Mouse (Mus musculus) large intestine, adult 2 months (tissue): Measurements from ENCODE around the gene Ubp1. TPM values are rescaled to one million over a fixed set of nuclear protein-coding genes. Genes with fewer than 3 reads are reported as not detected.

Experiments
- DNase-seq: peaks from one replicate; pipeline ENCODE4 v3.0.0-alpha.2; 2012; ENCODE audit warnings: low read depth, low spot score
- WGBS: fragments of 180-500 bp; shearing (Covaris S2); methylation state at CpG from one replicate; pipeline ENCODE4 v1.1.7; 2018; 5-methylcytosine and 5-hydroxymethylcytosine counted together
- polyA plus RNA-seq: library from polyadenylated mRNA; depleted of rRNA; stranded (reverse); fragments of >200 nt; gene quantifications from 2 replicates; pipeline ENCODE4 v1.2.3, GENCODE M21; 2012

Ubp1 gene
- polyA plus RNA-seq, 1 experiment = 41.6 TPM

DNA sequence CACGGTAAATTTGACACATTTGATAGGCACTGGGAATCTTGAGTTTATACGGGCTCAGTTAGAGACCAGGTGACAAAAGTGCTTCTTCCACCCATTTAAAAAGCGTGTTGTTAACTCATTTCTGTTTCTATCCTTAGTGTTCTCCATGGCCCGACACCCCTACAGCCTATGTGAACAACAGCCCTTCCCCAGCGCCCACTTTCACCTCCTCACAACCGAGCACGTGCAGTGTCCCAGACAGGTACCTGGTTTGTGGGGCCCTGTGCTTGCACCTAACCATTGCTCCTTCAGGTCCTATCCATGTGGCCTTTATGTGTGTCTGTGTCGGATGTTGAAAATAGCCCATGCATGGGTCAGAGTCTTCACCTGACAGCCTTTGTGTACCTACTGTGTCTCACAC lies 33.7 kb downstream of the Ubp1 start:
- 94% methylated on average over 8 of the region's 8 CpGs for WGBS
- no peak for DNase-seq

DNA sequence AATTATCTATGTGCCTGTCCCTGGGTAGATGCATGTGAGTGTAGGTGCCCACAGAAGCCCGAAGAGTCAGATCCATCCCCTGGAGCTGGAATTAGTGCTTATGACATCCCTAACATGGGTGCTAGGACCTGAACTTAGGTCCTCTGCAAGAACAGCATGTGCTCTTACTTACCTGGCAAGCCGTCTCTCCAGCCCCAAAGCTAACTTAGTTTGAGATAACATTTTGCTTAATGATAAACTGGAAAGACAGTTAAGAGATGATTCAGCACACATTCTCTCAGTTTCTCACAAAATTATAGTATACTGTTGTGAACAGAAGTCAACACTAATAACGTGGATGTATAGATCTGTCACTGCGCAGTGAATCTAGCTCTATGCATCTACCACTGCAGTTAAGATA lies 36.1 kb downstream of the Ubp1 start:
- DNase-seq = no peak
- 89% methylated on average over 4 of the region's 4 CpGs for WGBS

DNA sequence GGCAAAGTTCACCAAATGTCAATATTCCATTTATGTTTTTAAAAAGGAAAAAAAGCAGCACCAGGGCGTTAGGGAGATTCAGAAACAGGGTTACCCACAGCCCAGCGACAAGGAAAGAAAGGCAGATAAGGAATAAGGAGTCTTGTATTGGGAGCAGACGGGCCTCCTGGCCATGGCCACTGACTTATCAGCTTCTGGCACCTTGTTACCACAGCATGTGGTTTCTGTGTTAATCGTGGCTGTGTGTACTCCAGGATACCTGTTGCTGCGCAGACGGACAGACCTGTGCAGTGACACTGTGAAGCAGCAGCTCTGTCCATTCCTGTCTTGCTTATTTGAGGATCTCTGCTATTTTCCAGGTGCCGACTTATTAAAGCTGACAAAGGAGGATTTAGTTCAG lies 38.2 kb downstream of the Ubp1 start:
- WGBS = 76% methylated on average over 7 of the region's 7 CpGs
- no peak for DNase-seq

DNA sequence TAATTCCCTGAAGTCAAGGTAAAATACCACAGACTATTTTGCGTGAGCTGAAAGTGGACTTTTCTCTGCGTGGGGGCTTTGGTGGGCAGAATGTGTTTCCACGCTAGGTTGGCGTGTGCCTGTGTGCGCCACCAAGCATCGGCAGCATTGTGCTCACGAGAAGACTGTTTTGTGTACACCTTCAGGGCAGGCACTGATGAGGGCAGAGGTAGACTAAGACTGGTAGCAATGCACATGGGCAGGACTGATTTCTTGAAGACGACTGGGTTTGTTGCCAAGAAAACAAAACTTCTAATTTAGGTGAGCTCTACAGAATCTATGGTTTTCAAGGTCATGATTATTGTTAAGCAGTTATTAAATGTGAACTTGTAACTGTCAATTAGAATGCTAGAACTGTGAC lies 38.7 kb downstream of the Ubp1 start:
- 94% methylated on average over 8 of the region's 8 CpGs for WGBS
- DNase-seq = no peak

DNA sequence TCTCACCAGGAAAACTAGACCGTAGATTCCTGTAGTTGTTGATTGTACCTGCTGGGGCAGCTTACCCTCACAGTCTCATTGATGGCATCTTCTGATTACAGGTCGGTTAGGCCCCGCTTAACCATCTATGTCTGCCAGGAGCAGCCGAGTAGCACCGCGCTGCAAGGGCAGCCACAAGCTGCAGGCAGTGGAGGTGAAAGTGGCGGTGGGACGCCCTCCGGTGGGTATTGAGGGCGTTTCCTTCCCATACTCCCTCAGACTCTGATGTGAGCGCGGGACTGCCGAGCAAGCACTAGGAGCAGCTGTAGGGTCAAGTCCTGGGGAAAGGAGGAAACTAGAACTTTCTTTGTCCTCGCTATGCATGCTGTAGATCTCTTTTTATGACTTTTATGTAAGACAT lies 39.3 kb downstream of the Ubp1 start:
- no peak for DNase-seq

DNA sequence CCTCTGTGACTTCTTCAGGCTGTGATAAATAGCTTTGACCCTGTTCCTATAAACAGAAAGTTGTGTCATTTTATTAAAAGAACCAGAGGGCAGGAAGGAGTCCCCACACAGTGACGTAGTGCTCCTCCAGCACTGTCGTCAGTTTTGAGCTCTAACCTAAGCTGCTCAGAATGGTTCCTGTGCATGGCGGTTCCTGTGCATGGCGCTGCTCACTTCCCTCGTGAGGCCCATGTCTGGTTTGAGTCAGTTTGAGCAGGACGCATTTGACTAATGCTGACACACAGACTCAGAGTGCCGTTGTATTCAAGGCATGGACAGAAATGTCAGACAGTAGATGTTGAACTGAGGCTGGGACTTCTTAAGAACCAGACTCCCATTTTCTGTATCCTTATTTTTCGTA lies 40.9 kb downstream of the Ubp1 start:
- 81% methylated on average over 8 of the region's 8 CpGs for WGBS
- no peak for DNase-seq

More for the DNA sequence above, 39.3 kb downstream of the Ubp1 start:
- WGBS = 88% methylated on average over 14 of the region's 14 CpGs

DNA sequence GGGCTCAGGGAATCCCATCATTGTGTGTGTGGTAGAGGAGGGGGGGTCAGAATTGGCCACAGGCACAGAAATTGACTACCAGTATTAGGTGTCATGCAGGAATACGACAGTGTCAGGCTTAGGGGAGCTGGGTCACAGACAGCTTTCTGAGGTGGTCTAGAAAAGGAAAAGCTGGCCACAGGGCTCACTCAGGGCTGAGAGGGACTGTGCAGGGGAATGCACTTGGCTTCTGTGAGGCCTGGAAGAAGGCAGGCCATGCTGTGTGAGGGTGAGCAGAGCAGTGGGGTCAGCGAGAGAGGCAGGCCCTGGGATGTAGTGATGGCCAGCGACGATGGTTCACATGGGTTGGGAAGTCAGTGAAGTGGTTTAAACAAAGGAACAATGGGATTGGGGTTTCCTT lies 43.1 kb downstream of the Ubp1 start:
- no peak for DNase-seq

DNA sequence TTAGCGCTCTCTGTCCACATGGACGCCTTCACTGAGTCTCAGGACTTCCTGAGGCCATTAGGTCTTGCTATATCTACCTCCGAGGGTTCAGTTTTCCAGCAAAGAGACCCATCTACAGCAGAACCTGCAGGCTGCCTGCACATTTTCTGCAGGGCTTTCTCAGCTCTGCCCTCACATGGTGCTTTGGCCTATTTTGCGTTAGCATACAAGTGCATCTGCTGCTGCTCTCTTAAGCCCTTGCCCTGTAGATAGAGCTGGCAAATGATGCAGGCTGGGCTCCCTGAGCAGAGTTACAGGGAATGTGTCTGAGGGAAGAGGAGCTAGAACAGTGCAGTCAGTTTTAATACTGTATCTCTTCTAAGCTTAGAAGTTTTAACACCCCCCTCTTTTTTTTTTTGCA lies 44.2 kb downstream of the Ubp1 start:
- no peak for DNase-seq
- 93% methylated on average over 4 of the region's 4 CpGs for WGBS

More for the DNA sequence above, 43.1 kb downstream of the Ubp1 start:
- 89% methylated on average over 4 of the region's 4 CpGs for WGBS

DNA sequence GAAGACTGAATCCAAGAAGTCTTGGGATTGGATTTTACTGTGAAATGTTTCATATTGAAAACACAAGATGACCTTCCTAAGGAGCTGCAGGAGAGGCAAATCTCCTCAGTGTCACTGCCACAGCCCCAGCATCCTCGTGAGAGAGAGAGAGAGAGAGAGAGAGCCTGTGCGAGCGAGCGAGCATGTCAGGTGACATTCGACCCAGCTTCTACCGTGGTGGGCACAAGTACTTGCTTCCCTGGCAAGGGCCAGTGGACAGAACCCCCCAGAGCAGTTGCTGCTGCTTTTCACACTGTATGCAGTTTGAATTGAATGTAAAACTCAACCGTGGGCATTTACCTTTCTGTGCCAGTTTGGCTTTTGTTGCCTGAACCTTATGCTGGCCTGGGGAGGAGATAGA lies 44.7 kb downstream of the Ubp1 start:
- WGBS = 88% methylated on average over 7 of the region's 7 CpGs
- no peak for DNase-seq

DNA sequence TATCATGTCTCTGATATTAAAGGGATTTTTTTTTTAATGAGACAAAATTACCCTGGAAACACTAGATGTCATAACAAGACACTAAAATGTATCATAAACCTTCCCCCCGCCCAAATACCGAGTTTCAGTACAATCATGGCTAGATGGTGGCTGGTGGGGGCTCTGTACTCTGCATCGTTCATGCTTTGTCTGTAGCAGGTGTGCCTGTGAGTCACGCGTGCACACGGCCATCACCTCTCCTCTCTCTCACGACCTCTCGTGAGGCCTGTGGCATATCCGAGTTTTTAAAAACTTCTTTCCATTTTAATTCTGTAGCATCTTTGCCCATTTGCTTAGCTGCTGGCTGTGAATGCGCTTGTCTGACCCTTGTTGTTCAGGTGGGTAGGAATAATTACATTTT lies 45.5 kb downstream of the Ubp1 start:
- no peak for DNase-seq
- WGBS = 86% methylated on average over 10 of the region's 10 CpGs

DNA sequence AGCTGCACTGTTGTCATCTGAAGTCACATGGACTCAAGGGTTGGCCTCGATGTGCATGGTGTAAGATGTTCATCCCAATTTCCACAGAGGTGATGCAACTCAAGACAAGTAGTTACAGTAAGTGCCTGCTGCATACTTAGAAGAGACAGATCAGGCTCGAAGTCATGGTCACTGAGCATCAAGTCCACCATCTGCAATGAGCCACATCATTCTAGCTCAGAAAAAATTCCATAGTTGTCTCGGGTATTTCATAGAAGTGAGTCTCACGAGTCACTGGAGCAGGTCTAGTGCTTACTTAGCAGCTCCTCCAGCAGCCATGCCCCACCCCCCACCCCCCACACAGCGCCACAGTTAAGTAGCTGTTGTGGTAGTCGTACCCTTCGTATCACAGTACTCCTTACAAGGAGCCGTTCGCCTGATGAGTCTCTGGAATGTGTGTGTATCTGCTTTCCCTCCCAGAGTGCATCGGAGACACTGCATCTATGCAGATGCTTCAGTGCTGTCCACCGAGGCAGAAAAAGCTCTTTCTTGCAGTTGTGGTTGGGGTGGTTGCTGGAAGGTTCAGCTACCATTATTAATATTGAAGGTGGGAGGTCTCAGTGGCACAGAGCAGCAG lies 46.6 kb downstream of the Ubp1 start:
- 86% methylated on average over 11 of the region's 11 CpGs for WGBS
- no peak for DNase-seq

DNA sequence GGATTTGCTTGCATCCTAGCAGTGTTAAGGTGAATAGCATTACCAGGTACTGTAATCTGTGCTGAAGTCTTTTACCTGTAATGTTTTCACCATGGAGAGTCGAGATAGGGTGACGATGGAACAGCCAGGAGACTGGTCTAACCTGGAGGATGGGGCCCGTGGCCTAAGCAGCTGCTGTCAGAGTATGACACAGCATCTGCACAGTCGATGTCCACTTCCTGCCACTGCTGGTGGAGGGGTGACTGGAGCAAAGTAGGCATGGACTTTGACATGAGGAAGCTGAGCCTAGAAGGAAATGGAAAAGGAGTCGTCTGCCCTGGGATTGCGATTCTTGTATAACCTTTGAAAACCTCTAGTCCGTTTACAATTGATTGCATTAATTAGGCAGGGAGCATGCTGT lies 47.9 kb downstream of the Ubp1 start:
- 30% methylated on average over 7 of the region's 7 CpGs for WGBS
- DNase-seq = peak; percentile 8

DNA sequence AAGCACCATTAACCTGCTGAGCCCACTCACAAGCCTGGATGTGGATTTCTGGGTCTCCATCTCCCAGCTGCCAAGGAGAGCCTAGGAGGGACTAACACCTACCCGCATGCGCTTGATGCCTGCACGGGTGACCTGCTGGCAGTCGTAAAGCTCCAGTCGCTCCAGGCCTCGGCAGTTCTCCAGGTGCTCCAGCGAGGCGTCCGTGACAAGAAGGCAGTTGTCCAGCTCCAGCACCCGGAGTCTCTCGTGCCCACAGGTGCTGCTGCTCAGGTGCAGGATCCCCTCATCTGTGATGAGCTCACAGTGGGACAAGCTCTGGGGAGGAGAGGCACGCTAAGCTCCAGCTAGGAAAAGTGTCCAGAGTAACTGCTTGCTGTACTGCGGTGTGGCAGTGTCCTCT lies 48.6 kb downstream of the Ubp1 start:
- WGBS = 76% methylated on average over 13 of the region's 13 CpGs
- no peak for DNase-seq

DNA sequence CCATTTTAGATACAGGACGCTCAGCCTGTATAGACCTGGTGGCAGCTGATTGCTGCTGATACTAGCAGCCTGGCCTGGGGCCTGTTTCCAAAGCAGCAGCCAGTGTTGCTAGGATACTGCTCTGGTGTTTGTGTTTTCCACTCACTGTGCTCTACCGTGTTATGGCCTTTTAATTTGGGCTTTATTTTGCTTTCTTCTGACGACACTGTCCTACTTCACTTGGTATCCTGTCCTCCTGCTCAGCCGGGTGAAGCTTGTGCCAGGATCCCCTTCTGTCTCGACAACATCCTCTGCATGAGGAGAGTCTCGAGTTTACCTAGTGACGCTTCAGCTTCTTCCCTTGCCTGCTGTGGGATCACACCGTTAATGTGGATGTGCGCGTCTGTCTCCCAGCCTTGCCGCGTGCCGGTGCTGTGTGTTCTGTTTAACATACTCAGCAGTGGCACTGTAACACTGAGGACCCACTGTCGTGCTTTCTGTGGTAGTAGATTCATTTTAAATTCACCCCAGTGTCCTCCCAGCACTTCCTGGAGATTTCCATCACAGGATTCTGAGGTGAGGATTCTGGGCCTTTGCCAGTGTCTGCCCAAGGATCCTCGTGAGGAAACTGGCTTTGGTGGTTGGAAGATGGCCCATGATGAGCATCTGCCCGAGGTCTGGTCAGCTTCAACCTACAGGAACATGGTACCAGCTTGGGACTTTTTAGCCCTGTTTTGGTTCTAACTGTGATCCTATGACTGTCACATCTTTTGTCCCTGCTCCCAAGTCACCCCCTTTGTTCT lies 50.6 kb downstream of the Ubp1 start:
- no peak for DNase-seq
- WGBS = 52% methylated on average over 16 of the region's 16 CpGs

DNA sequence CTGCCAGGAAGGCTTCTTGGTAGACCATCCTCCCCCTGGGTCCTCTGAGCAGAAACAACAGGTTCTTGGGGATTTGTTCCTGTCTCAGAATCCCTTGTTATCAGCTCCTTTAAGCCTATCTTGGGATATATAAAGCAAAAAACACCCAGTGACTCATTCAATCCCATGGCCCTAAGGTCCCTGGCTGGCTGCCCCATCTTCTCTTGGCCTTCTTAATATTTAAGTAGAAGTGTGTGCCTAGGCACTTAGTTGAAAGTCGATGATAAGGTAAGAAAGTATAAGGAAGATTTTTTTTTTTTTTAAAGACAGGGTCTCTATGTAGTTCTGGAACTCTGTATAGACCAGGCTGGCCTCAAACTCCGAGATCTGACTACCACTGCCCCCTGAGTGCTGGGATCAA lies 51.7 kb downstream of the Ubp1 start:
- 85% methylated on average over 2 of the region's 2 CpGs for WGBS
- DNase-seq = no peak

DNA sequence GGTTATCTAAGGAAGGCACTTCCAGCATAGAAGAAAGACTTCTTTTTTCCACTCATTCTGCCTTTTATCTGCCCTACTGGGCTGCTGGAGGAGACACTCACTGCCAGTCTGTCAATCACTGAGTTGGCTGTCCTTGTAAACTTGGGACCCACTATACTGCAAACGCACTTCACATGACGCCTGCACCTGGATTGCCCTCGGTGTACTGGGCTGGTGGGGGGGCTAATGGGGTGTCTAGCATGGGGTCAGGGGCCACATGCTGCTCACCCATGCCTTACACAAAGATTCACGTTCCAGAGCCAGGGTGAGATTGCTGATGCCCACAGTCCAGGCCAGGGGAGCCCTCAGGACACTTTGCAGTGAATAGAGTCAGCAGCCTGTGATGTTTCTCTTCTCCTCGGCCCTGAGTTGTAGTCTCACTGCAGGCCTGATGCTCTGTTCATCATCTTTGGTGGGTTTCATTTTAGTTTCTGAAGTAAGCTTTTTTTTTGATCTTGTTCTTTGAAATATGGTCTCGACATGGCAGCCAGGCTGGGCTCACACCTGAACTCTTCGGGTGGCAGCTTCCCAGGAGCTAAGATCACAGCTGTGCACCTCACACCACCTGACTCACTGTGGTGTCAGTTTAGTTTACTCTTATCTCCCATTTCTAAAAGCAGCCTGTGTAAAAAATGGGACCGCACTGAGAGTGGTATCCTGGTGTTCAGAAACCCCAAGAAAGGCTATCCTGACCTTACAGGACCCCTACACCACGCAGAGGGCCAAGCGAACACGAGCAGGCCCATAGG lies 52.3 kb downstream of the Ubp1 start:
- no peak for DNase-seq
- 81% methylated on average over 11 of the region's 11 CpGs for WGBS

DNA sequence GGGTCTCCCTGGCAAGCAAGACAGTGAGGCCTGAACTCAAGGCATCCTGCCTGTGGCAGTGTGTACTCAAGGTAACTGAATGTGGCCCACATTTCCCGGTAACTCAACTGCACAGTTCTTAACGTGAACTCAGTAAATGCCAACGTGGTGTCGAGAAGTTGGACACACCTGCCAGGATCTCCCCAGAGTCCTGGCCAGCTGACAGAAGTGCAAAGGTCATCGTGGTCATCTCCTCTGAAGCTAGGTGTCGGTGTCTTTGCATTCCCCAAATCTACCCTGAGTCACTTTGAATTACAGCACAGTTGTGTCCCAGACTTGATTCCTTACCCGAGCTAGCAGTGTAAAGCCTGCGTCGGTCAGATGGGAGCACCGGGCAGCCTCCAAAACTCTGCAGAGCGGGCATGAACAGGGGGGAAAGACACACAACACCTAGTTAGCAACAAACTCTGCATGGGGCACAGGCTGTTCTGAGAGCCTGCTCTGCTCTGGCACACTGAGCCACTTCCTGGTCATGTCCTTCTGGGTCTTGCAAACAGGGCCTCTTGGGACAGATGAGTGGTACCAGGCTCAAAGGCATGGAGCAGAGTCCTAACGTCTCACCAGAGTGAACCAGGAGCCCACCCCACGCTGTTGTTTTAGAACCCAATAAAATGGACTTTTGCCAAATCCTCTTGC lies 54.3 kb downstream of the Ubp1 start:
- WGBS = 41% methylated on average over 13 of the region's 13 CpGs
- DNase-seq = no peak

DNA sequence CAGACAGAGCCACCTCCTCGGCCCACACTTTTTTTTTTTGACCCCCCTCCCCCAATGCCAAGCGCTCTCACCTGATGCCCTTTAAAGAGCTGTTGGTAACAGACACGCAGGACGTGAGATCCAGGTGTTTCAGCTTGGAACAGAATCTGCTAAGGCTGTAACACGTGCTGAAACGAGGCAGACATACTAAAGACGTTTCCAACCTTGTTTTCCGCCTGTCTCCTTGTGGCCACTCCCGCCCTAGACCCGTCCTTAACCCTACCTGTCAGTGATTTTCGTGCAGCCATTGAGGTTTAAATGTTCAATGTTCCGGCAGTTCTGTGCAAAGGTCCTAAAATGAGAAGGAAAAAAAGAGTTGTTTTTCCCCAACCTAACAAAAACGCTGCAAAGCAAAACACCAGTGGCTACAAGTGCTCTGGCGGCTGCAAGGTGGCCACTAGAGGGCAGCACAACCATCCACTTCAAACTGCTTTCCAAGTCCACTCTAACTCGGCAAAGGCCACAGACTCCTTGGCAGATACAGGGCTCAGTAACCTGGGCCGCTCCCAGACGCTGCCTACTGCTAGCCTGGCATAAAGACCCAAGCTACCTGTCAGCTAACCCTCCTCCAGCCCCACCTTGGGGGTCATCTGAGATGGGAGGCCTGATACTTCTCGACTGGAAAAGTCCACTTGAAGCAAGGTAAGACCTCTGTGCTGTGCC lies 60.0 kb downstream of the Ubp1 start:
- WGBS = 12% methylated on average over 18 of the region's 18 CpGs
- peak; percentile 58 for DNase-seq

DNA sequence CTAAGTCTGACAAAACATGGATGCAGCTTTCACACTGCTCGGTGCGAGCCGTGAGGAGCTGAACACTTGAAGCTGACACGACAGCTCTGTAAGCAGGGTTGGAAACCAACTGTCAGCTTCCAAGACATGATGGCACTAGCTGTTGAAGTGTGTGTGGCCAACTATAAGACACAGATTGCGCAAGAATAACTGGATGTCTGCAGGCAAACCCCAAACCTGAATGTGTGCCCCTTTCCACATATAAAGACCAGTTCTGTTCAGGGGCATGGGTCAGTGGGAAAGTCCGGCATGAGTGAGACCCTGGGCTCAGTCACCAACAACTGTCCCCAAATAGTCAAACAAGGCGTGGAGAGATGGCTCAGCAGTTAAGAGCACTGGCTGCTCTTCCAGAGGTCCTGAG lies 62.1 kb downstream of the Ubp1 start:
- 86% methylated on average over 7 of the region's 7 CpGs for WGBS

DNA sequence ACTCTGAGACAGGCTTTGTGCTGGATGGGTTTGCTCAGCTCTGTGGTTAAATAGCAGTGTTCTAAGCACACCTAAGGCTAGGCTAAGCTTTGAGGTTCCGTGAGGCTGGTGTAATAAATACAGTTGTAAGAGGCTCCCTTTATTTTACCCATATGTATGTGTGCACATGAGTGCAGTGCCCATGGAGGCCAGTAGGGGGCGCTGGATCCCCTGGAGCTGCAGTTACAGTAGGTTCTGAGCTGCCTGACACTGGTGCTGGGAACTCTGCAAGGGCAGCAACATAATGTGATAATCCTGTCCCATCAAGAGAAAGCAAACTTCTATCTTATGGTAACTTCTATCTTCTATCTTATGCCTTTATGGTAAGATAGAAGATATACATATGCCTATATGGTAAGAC lies 67.6 kb downstream of the Ubp1 start:
- WGBS = 57% methylated on average over 2 of the region's 2 CpGs
- DNase-seq = no peak

More for the DNA sequence above, 62.1 kb downstream of the Ubp1 start:
- no peak for DNase-seq
